Mouse (Mus musculus) forebrain, embryonic 10.5 days (tissue): ENCODE results near the gene 4930442H23Rik. TPM values are rescaled to one million over a fixed set of nuclear protein-coding genes. Genes with fewer than 3 reads are reported as not detected.
"Not testable (repeated sequence)": the region's sequence is repeated elsewhere in the genome, so short reads cannot be mapped to it uniquely, and the experiment has no call there.

Experiments
- DNase-seq: peaks from one replicate; pipeline ENCODE4 v3.0.0-alpha.2; 2017; ENCODE audit warnings: low spot score; ENCODE audit errors: extremely low spot score
- H3K27ac ChIP-seq: fragments of 300-500 bp; sonication (generic); 2 replicates; pipeline ENCODE4 v1.5.1; 2016; ENCODE audit warnings: mild to moderate bottlenecking
- H3K27me3 ChIP-seq: fragments of 300-500 bp; sonication (generic); 2 replicates; pipeline ENCODE4 v1.6.1; 2016; ENCODE audit warnings: mild to moderate bottlenecking; ENCODE audit not compliant: poor library complexity, severe bottlenecking
- H3K36me3 ChIP-seq: fragments of 300-500 bp; sonication (generic); replicated peaks from 2 replicates; pipeline ENCODE4 v1.6.1; 2016; ENCODE audit warnings: mild to moderate bottlenecking, moderate library complexity
- H3K4me1 ChIP-seq: fragments of 300-500 bp; sonication (generic); 2 replicates; pipeline ENCODE4 v1.6.1; 2016
- H3K4me3 ChIP-seq: fragments of 300-500 bp; sonication (generic); 2 replicates; pipeline ENCODE4 v1.5.1; 2016; ENCODE audit warnings: mild to moderate bottlenecking, moderate library complexity
- H3K9me3 ChIP-seq: fragments of 300-500 bp; sonication (generic); 2 replicates; pipeline ENCODE4 v1.6.1; 2016; ENCODE audit warnings: mild to moderate bottlenecking, moderate library complexity
- WGBS: fragments of 180-500 bp; shearing (Covaris S2); methylation state at CpG from one replicate; pipeline ENCODE4 v1.1.7; 2016; 5-methylcytosine and 5-hydroxymethylcytosine counted together
- polyA plus RNA-seq: library from polyadenylated mRNA; unstranded; fragments of >200 nt; fragmentation: Nextera tagmentation; extraction: Ambion mirVana; gene quantifications from 2 replicates; pipeline ENCODE4 v1.2.1, GENCODE M21; 2016

4930442H23Rik gene
- polyA plus RNA-seq, 1 experiment from 2014 or later, result not detected

DNA sequence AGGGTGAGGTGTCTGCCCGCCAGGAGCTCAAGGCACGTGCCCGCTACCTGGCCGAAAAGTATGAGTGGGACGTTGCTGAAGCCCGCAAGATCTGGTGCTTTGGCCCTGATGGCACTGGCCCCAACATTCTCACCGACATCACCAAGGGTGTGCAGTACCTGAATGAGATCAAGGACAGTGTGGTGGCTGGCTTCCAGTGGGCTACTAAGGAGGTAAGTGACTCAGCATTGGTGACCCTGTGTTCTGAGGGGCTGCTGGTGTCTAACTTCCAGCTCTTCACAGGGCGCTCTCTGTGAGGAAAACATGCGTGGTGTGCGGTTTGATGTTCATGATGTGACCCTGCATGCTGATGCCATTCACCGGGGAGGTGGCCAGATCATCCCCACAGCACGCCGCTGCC lies 2.7 kb downstream of the 4930442H23Rik start:
- Histone ChIP-seq H3K4me3 (peak overlapping the region; percentile 76; the same call in 1 of the 2 replicates), H3K36me3 (peaks cover 78% of the 10 kb centered on the region), H3K4me1 (peaks cover 76% of the 10 kb centered on the region), H3K27ac (no peak overlapping the region), H3K27me3 (no peaks in the 10 kb centered on the region), H3K9me3 (no peaks in the 10 kb centered on the region)
- no peak for DNase-seq
- WGBS, result 90% methylated on average over 13 of the region's 13 CpGs

DNA sequence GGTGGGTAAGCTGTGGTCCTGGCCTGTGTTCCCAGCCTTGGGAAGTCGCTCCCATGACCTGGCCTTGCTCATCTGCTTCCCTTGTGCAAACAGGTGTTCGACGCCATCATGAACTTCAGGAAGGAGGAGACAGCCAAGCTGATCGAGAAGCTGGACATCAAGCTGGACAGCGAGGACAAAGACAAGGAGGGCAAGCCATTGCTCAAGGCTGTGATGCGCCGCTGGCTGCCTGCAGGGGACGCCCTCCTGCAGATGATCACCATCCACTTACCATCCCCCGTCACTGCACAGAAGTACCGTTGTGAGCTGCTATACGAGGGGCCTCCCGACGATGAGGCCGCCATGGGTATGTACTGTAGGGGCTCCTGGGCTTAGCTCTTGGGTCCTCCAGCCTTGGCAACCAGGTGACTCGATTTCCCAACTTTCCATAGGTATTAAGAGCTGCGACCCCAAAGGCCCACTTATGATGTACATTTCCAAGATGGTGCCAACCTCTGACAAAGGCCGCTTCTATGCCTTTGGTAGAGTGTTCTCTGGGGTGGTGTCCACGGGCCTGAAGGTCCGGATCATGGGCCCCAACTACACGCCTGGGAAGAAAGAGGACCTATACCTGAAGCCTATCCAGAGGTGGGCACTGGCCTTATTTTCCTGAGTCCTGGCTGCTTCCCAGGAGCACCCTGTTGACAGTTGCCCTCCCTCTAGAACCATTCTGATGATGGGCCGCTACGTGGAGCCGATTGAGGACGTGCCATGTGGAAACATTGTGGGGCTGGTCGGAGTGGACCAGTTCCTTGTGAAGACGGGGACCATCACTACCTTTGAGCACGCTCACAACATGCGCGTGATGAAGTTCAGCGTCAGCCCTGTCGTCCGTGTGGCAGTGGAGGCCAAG lies 4.0 kb downstream of the 4930442H23Rik start:
- peak overlapping the region; percentile 98; the same call in 1 of the 2 replicates for H3K4me3 ChIP-seq
- no peak overlapping the region for H3K27ac ChIP-seq
- no peak for DNase-seq
- H3K9me3 ChIP-seq, result no peaks in the 10 kb centered on the region
- no peaks in the 10 kb centered on the region for H3K27me3 ChIP-seq
- H3K4me1 ChIP-seq, result peaks cover 84% of the 10 kb centered on the region
- peaks cover 66% of the 10 kb centered on the region for H3K36me3 ChIP-seq
- WGBS, result 93% methylated on average over 32 of the region's 32 CpGs

DNA sequence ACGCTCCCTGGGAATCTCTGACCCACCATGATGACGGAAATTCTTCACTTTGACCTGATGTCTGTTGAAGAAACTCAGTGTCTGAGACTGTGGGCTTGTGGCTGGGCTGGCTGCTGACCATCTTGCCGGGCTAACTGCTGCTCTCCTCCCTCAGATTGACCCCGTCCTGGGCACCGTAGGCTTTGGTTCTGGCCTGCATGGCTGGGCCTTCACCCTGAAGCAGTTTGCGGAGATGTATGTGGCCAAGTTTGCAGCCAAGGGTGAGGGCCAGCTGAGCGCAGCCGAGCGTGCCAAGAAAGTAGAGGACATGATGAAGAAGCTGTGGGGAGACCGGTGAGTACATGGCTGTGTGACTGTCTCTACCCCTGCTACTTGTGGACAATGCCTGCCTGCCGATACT lies 4.7 kb downstream of the 4930442H23Rik start:
- WGBS, result 94% methylated on average over 11 of the region's 11 CpGs
- H3K36me3 ChIP-seq, result peaks cover 58% of the 10 kb centered on the region
- no peak for DNase-seq
- H3K4me1 ChIP-seq, result peaks cover 84% of the 10 kb centered on the region
- H3K27me3 ChIP-seq, result no peaks in the 10 kb centered on the region
- no peak overlapping the region for H3K27ac ChIP-seq
- no peaks in the 10 kb centered on the region for H3K9me3 ChIP-seq
- peak overlapping the region; percentile 98 for H3K4me3 ChIP-seq

DNA sequence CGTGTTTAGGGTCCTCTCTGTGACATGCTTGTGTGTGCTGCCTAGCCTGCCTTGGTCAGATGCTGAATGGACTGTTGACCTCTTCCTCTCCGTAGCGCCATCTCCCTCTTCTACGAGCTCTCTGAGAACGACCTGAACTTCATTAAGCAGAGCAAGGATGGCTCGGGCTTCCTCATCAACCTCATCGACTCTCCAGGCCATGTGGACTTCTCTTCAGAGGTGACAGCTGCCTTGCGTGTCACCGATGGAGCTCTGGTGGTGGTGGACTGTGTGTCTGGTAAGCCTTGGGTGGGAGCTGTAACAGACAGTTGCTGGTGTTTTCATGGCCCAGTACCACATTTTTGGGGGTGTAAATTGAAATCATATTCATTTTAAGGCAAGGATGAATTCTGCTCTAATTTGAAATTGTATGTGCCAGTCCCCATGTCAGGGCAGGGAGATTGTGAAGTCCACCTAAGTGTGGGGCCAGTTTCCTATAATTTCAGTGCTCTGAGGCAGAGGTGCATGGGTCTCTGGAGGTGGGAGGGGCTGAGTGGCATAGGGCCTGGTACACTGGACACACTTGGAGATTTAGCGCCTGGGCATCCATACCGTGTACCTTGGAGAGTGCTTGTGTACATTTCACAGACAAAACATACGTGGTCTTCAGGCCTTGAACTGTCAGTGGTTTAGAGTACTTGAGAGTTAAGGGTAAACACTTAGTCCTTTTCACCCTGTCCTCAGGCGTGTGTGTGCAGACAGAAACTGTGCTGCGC lies 5.5 kb downstream of the 4930442H23Rik start:
- Histone ChIP-seq H3K9me3 (no peaks in the 10 kb centered on the region), H3K4me3 (peak overlapping the region; percentile 98), H3K36me3 (peaks cover 57% of the 10 kb centered on the region), H3K27me3 (no peaks in the 10 kb centered on the region), H3K4me1 (peaks cover 85% of the 10 kb centered on the region), H3K27ac (peak overlapping the region; percentile 98)
- WGBS, result 74% methylated on average over 14 of the region's 14 CpGs
- no peak for DNase-seq

DNA sequence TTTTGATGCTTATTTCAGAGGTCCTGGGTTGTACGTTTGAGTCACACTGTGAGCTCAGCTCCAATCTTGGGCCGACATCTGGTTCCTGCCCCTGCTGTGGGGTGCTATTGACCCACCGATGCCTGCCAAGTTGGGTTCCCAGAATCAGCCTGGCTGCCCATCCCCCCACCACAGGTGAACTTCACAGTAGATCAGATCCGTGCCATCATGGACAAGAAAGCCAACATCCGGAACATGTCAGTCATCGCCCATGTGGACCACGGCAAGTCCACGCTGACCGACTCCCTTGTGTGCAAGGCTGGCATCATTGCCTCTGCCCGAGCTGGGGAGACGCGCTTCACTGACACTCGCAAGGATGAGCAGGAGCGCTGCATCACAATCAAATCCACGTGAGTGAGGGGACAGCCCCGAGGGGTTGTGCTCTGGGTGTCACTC lies 6.1 kb downstream of the 4930442H23Rik start:
- H3K4me1 ChIP-seq, result peaks cover 89% of the 10 kb centered on the region
- H3K36me3 ChIP-seq, result peaks cover 56% of the 10 kb centered on the region
- no peaks in the 10 kb centered on the region for H3K27me3 ChIP-seq
- H3K27ac ChIP-seq, result peak overlapping the region; percentile 98
- H3K9me3 ChIP-seq, result no peaks in the 10 kb centered on the region
- 23% methylated on average over 16 of the region's 16 CpGs for WGBS
- no peak for DNase-seq
- peak overlapping the region; percentile 98 for H3K4me3 ChIP-seq

DNA sequence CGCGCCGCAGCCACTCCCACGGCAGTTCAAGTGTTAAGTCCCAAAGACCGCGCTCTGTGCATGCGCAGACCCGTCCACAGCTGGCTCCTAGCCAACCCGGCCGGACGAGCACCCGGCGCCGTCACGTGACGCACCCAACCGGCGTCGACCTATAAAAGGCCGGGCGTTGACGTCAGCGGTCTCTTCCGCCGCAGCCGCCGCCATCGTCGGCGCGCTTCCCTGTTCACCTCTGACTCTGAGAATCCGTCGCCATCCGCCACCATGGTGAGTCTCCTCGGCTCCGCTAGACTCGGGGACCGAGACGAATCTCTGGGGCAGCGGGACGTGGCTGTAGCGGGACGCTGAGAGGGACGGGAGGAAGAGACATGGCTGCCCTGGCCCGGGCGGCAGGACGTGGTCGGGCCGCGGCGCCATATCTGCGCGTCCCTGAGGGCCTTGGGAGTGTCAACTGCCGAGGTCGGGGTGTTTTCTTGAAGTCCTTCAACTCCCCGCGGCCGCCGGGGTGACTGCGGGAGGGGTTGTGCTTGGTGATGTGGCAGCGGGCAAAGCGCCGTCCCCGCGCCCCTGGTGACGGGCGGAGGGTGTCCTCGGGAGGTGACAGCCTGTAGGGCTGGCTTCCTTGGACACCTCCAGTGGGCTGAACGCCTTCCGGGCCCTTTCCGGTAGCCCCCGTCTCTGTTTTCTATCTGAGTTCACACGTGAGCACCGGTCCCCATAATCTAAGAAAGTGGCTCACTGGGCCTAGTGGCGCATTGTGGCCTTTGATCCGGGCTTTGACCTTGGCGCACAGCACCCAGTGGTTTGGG lies 7.0 kb downstream of the 4930442H23Rik start, which contains the start of gene Eef2:
Gene Eef2, plus strand, starts transcription at position 166 of the 806 bp plus-strand sequence.
- no peaks in the 10 kb centered on the region for H3K9me3 ChIP-seq

DNA sequence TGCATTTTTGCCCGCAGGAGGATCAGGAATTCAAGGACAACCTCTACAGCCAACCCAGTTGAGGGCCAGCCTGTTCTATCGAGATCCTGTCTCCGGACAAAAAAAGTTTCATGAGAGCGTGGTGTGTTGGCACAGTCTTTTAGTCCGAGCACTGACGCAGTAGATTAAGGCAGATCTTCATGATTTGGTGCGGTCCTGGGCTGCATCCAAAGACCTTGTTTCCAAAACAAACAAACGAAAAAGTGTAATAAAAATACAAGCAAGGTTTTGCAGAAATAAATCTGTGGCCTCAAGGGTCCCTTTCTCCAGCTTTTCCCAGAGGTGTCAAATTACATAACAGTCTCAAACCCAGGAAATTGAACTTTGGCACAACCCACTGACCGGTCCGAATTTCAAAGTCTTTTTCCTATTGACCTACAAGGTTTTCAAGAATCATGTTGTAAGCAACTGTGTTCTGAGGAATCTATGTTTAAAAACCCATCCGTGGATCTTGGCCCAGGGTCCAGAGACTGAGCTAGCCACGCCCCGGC lies 7.6 kb downstream of the 4930442H23Rik start:
- Histone ChIP-seq H3K9me3 (no peaks in the 10 kb centered on the region), H3K4me3 (peak overlapping the region; percentile 98), H3K27ac (peak overlapping the region; percentile 98), H3K4me1 (peaks cover 74% of the 10 kb centered on the region), H3K36me3 (peaks cover 41% of the 10 kb centered on the region), H3K27me3 (no peaks in the 10 kb centered on the region)
- no peak for DNase-seq
- WGBS, result 12% methylated on average over 13 of the region's 13 CpGs

More for the DNA sequence above, 7.0 kb downstream of the 4930442H23Rik start, which contains the start of gene Eef2:
- peak within 1 kb of the TSS; percentile 98 for H3K27ac ChIP-seq
- under 1% methylated on average over 77 of the region's 77 CpGs for WGBS
- H3K27me3 ChIP-seq, result no peaks in the 10 kb centered on the region
- DNase-seq, result peak; percentile 97
- peak within 1 kb of the TSS; percentile 98 for H3K4me3 ChIP-seq
- H3K36me3 ChIP-seq, result peaks cover 48% of the 10 kb centered on the region
- peaks cover 80% of the 10 kb centered on the region for H3K4me1 ChIP-seq

DNA sequence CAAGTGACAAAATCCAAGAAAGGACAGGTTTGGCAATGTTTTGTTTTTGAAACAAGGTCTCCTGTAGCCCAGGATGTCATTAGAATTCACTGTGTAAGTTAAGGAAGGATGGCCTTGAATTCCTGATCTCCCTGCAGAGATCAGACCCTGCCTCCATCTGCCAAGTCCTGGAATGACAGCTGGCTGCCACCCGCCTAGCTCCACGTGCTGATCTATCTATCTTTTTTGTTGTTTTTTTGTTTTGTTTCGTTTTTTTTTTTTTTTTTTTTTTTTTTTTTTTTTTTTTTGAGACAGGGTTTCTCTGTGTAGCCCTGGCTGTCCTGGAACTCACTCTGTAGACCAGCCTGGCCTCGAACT lies 8.3 kb downstream of the 4930442H23Rik start:
- H3K27ac ChIP-seq, result peak overlapping the region; percentile 98
- H3K4me3 ChIP-seq, result peak overlapping the region; percentile 56
- H3K36me3 ChIP-seq, result peaks cover 34% of the 10 kb centered on the region
- H3K9me3 ChIP-seq, DNase-seq, H3K27me3 ChIP-seq: not testable (repeated sequence)
- WGBS, result 23% methylated on average over 4 of the region's 4 CpGs
- H3K4me1 ChIP-seq, result peaks cover 67% of the 10 kb centered on the region

DNA sequence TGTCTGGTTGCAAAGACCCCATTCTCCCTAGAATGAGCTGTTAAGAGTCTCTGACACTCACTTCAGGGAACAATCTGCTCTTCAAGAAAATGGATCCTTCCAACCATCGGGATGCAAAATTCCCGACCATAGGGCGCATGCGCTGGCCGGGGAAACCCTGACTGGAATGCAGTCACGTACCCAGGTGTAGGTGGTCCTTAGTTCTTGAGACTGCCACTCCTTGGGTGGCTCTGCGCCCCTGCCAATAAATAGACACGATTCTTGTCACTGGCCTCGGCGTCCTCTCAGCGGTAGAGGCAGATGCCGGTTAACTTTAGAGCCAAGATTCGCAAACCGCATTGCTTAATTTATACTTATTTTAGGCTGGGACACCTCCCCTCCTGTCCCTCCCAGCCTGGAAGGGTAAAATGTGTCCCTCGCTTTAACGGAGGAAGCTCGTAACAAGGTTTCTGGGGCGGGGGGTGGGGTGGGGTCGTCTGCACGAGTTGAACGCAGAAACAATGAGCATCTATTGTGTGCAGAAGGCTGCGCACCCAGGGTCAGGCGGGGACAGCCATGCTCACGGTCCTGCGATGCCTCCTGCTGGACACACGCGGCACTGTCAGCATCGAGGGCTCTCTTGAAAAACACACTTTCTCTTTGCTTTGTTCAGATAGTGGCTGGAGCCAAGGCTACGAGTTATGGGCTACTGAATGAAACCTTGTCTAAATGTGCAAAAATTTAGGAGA lies 8.9 kb downstream of the 4930442H23Rik start:
- Histone ChIP-seq H3K4me3 (peak overlapping the region; percentile 56), H3K9me3 (no peaks in the 10 kb centered on the region), H3K27me3 (no peaks in the 10 kb centered on the region), H3K36me3 (peaks cover 29% of the 10 kb centered on the region), H3K27ac (peak overlapping the region; percentile 98), H3K4me1 (peaks cover 62% of the 10 kb centered on the region)
- peak; percentile 91 for DNase-seq
- 2% methylated on average over 29 of the region's 29 CpGs for WGBS

DNA sequence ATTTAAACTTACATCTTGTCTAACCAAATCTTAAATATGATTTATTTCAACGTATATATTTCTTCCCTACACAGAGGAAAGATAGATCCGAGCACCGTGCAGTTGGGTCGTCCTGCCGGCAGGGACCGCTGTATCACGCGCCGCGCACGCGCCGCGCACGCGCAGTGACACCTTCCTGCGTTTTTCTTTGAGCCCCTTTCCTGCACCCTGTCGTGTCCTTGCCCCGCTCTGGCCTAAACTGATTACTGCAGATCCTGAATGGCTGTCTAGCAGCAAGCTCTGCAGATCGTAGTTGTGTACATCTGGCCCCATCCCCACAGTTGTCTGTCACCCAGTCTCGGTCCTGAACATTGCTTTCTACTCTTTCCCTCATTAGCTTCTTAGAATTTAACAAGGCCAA lies 10.5 kb downstream of the 4930442H23Rik start:
- Histone ChIP-seq H3K36me3 (peaks cover 12% of the 10 kb centered on the region), H3K9me3 (no peaks in the 10 kb centered on the region), H3K4me1 (peaks cover 60% of the 10 kb centered on the region), H3K27ac (peak overlapping the region; percentile 98), H3K4me3 (peak overlapping the region; percentile 36), H3K27me3 (no peaks in the 10 kb centered on the region)
- peak; percentile 86 for DNase-seq
- 9% methylated on average over 21 of the region's 21 CpGs for WGBS

DNA sequence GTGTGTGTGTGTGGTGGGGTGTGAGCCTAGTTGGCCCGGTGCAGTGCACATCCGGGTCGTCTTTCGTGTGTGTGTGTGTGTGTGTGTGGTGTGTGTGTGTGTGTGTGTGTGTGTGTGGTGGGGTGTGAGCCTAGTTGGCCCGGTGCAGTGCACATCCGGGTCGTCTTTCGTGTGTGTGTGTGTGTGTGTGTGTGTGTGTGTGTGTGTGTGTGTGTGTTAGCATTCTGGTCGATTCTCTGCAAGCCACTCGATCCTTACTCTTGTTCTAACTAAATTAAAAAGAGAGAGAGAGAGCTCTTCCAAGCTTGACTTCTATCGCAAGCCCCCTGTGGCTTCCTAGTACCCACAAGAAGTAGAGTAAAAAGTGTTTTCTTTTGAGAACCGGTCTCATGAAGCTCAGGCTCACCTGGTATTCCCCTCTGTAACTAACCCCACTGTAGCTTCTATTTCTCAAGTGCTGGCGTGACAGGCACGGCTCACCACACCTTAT lies 14.2 kb downstream of the 4930442H23Rik start:
- not testable (repeated sequence) for H3K27me3 ChIP-seq, DNase-seq, H3K27ac ChIP-seq, H3K9me3 ChIP-seq
- H3K4me1 ChIP-seq, result peaks cover 58% of the 10 kb centered on the region
- H3K36me3 ChIP-seq, result peaks cover 11% of the 10 kb centered on the region
- peak overlapping the region; percentile 88 for H3K4me3 ChIP-seq
- WGBS, result 58% methylated on average over 8 of the region's 14 CpGs
